Mouse (Mus musculus) lung, embryonic 15.5 days (tissue): Measurements from ENCODE around the gene Rpgrip1l. TPM values are rescaled to one million over a fixed set of nuclear protein-coding genes. Genes with fewer than 3 reads are reported as not detected.
A peak's percentile ranks its signal among the peaks of the same experiment; 100 is the strongest.

ENCODE experiments used
- ATAC-seq: fragments of 200-750 bp; cut with Nextera tagmentation; 2 replicates; pipeline ENCODE4 v1.8.0; 2017; ENCODE audit warnings: moderate number of reproducible peaks, borderline replicate concordance; ENCODE audit not compliant: low FRiP score, low TSS enrichment; ENCODE audit errors: extremely low read depth
- H3K27ac ChIP-seq: fragments of 300-500 bp; sonication (generic); 2 replicates; pipeline ENCODE4 v1.5.1; 2015; ENCODE audit warnings: moderate library complexity, mild to moderate bottlenecking, inconsistent platforms
- H3K27me3 ChIP-seq: fragments of 300-500 bp; sonication (generic); 2 replicates; pipeline ENCODE4 v1.6.1; 2015; ENCODE audit warnings: inconsistent platforms
- H3K36me3 ChIP-seq: fragments of 300-500 bp; sonication (generic); 2 replicates; pipeline ENCODE4 v1.6.1; 2015; ENCODE audit warnings: inconsistent platforms
- H3K4me1 ChIP-seq: fragments of 300-500 bp; sonication (generic); 2 replicates; pipeline ENCODE4 v1.6.1; 2015; ENCODE audit warnings: inconsistent platforms
- H3K4me2 ChIP-seq: fragments of 300-500 bp; sonication (generic); 2 replicates; pipeline ENCODE4 v1.6.1; 2015; ENCODE audit warnings: inconsistent platforms, mild to moderate bottlenecking, moderate library complexity
- H3K4me3 ChIP-seq: fragments of 300-500 bp; sonication (generic); 2 replicates; pipeline ENCODE4 v1.5.1; 2015; ENCODE audit warnings: mild to moderate bottlenecking, inconsistent platforms
- H3K9ac ChIP-seq: fragments of 300-500 bp; sonication (generic); 2 replicates; pipeline ENCODE4 v1.6.1; 2015; ENCODE audit warnings: inconsistent platforms
- H3K9me3 ChIP-seq: fragments of 300-500 bp; sonication (generic); 2 replicates; pipeline ENCODE4 v1.6.1; 2016; ENCODE audit warnings: inconsistent platforms
- WGBS: fragments of 180-500 bp; shearing (Covaris S2); methylation state at CpG from one replicate; pipeline ENCODE4 v1.1.7; 2015; 5-methylcytosine and 5-hydroxymethylcytosine counted together
- polyA plus RNA-seq: library from polyadenylated mRNA; unstranded; fragments of >200 nt; fragmentation: Nextera tagmentation; extraction: Ambion mirVana; gene quantifications from 2 replicates; pipeline ENCODE4 v1.2.1, GENCODE M21; 2015

Rpgrip1l gene
- polyA plus RNA-seq = 15.0 and 16.6 TPM in 2 replicates

- WGBS = under 1% methylated on average over 59 of the region's 59 CpGs
- Histone ChIP-seq H3K9me3 (no peaks in the 10 kb centered on the region), H3K27ac (peak within 1 kb of the TSS; percentile 71)
Measured at GRCm38 (mm10) chr8:91312835-91313832, at the start of gene Rpgrip1l, which contains the start of gene Fto. TSS of gene Rpgrip1l (minus strand) at chr8:91313262. TSS of gene Fto (plus strand) at chr8:91313525.

GRCm38 (mm10) chr8:91360644-91361357, 47.7 kb upstream of the Rpgrip1l start:
- no peak overlapping the region for H3K4me3 ChIP-seq
- no peak for ATAC-seq
- WGBS = 86% methylated on average over 10 of the region's 10 CpGs
- H3K9ac ChIP-seq = no peak overlapping the region
- H3K4me2 ChIP-seq = no peak overlapping the region
- H3K27me3 ChIP-seq = no peaks in the 10 kb centered on the region
- no peak overlapping the region; the same call in 1 of the 2 replicates for H3K27ac ChIP-seq
- H3K36me3 ChIP-seq = no peaks in the 10 kb centered on the region
- peaks cover 24% of the 10 kb centered on the region; the same call in 1 of the 2 replicates for H3K4me1 ChIP-seq
- no peaks in the 10 kb centered on the region for H3K9me3 ChIP-seq

More at GRCm38 (mm10) chr8:91312835-91313832, at the start of gene Rpgrip1l, which contains the start of gene Fto:
- Histone ChIP-seq H3K4me3 (peak within 1 kb of the TSS; percentile 72), H3K4me1 (peaks cover 27% of the 10 kb centered on the region), H3K27me3 (no peaks in the 10 kb centered on the region), H3K36me3 (no peaks in the 10 kb centered on the region), H3K9ac (peak within 1 kb of the TSS; percentile 85), H3K4me2 (peak within 1 kb of the TSS; percentile 81)
- peak; percentile 100 for ATAC-seq

- WGBS = 85% methylated on average over 9 of the region's 9 CpGs
- Histone ChIP-seq H3K4me3 (no peak overlapping the region), H3K36me3 (no peaks in the 10 kb centered on the region), H3K27me3 (no peaks in the 10 kb centered on the region), H3K4me2 (no peak overlapping the region), H3K27ac (no peak overlapping the region), H3K9ac (no peak overlapping the region), H3K4me1 (peaks cover 29% of the 10 kb centered on the region), H3K9me3 (no peaks in the 10 kb centered on the region)
- ATAC-seq = no peak
Measured at GRCm38 (mm10) chr8:91359511-91359910, 46.4 kb upstream of the Rpgrip1l start.

- ATAC-seq = no peak
Measured at GRCm38 (mm10) chr8:91358016-91358415, 45.0 kb upstream of the Rpgrip1l start.

GRCm38 (mm10) chr8:91357493-91358014, 44.5 kb upstream of the Rpgrip1l start:
- peaks cover 36% of the 10 kb centered on the region for H3K4me1 ChIP-seq
- H3K27me3 ChIP-seq = no peaks in the 10 kb centered on the region
- no peak overlapping the region for H3K4me2 ChIP-seq
- no peak overlapping the region for H3K27ac ChIP-seq
- no peak for ATAC-seq
- H3K4me3 ChIP-seq = no peak overlapping the region
- no peak overlapping the region for H3K9ac ChIP-seq
- no peaks in the 10 kb centered on the region for H3K36me3 ChIP-seq
- WGBS = 73% methylated on average over 4 of the region's 4 CpGs
- H3K9me3 ChIP-seq = no peaks in the 10 kb centered on the region

More at GRCm38 (mm10) chr8:91358016-91358415, 45.0 kb upstream of the Rpgrip1l start:
- Histone ChIP-seq H3K4me3 (no peak overlapping the region), H3K9ac (no peak overlapping the region), H3K4me1 (peaks cover 34% of the 10 kb centered on the region), H3K4me2 (no peak overlapping the region), H3K36me3 (no peaks in the 10 kb centered on the region), H3K27me3 (no peaks in the 10 kb centered on the region), H3K9me3 (no peaks in the 10 kb centered on the region), H3K27ac (no peak overlapping the region)
- WGBS = 70% methylated on average over 5 of the region's 5 CpGs

- no peak for ATAC-seq
- Histone ChIP-seq H3K4me3 (no peak overlapping the region), H3K36me3 (no peaks in the 10 kb centered on the region), H3K9ac (no peak overlapping the region), H3K27ac (no peak overlapping the region), H3K4me2 (no peak overlapping the region), H3K4me1 (peaks cover 36% of the 10 kb centered on the region), H3K9me3 (no peaks in the 10 kb centered on the region), H3K27me3 (no peaks in the 10 kb centered on the region)
- WGBS = 82% methylated on average over 11 of the region's 11 CpGs
Measured at GRCm38 (mm10) chr8:91355956-91356699, 43.1 kb upstream of the Rpgrip1l start.

GRCm38 (mm10) chr8:91355301-91355905, 42.3 kb upstream of the Rpgrip1l start:
- no peak overlapping the region for H3K9ac ChIP-seq
- H3K4me1 ChIP-seq = peaks cover 39% of the 10 kb centered on the region
- H3K27ac ChIP-seq = no peak overlapping the region
- WGBS = 32% methylated on average over 10 of the region's 10 CpGs
- H3K36me3 ChIP-seq = no peaks in the 10 kb centered on the region
- no peak for ATAC-seq
- H3K4me2 ChIP-seq = 0 out of 2 replicates have a peak overlapping the region, but pooled peaks have one; percentile 6
- no peaks in the 10 kb centered on the region for H3K27me3 ChIP-seq
- no peak overlapping the region for H3K4me3 ChIP-seq
- no peaks in the 10 kb centered on the region for H3K9me3 ChIP-seq

- no peak overlapping the region for H3K27ac ChIP-seq
- H3K36me3 ChIP-seq = 0 out of 2 replicates have a peak, but pooled peaks cover 5% of the 10 kb centered on the region
- no peak overlapping the region for H3K4me3 ChIP-seq
- no peak for ATAC-seq
- no peaks in the 10 kb centered on the region for H3K9me3 ChIP-seq
- 79% methylated on average over 4 of the region's 4 CpGs for WGBS
- no peak overlapping the region for H3K4me2 ChIP-seq
- H3K27me3 ChIP-seq = no peaks in the 10 kb centered on the region
- no peak overlapping the region for H3K9ac ChIP-seq
- H3K4me1 ChIP-seq = peaks cover 41% of the 10 kb centered on the region
Measured at GRCm38 (mm10) chr8:91353907-91354306, 40.8 kb upstream of the Rpgrip1l start.

- H3K4me3 ChIP-seq = no peak overlapping the region
- H3K36me3 ChIP-seq = 0 out of 2 replicates have a peak, but pooled peaks cover 5% of the 10 kb centered on the region
- no peak overlapping the region for H3K4me2 ChIP-seq
- no peak; the same call in 1 of the 2 replicates for ATAC-seq
- no peaks in the 10 kb centered on the region for H3K9me3 ChIP-seq
- no peak overlapping the region for H3K9ac ChIP-seq
- H3K4me1 ChIP-seq = peaks cover 37% of the 10 kb centered on the region
- 74% methylated on average over 5 of the region's 5 CpGs for WGBS
- no peaks in the 10 kb centered on the region for H3K27me3 ChIP-seq
- no peak overlapping the region for H3K27ac ChIP-seq
Measured at GRCm38 (mm10) chr8:91353062-91353461, 40.0 kb upstream of the Rpgrip1l start.

GRCm38 (mm10) chr8:91352598-91352997, 39.5 kb upstream of the Rpgrip1l start:
- Histone ChIP-seq H3K4me1 (peaks cover 38% of the 10 kb centered on the region), H3K9ac (no peak overlapping the region), H3K9me3 (no peaks in the 10 kb centered on the region), H3K27me3 (no peaks in the 10 kb centered on the region), H3K27ac (no peak overlapping the region), H3K4me3 (no peak overlapping the region), H3K4me2 (no peak overlapping the region), H3K36me3 (0 out of 2 replicates have a peak, but pooled peaks cover 5% of the 10 kb centered on the region)
- no peak for ATAC-seq
- WGBS = 88% methylated on average over 3 of the region's 3 CpGs
